Mouse (Mus musculus) ovary, adult 2 months (tissue): ENCODE measurements around the gene Mlh1. TPM values are rescaled to one million over a fixed set of nuclear protein-coding genes. Genes with fewer than 3 reads are reported as not detected.

Experiments
- polyA plus RNA-seq: library from polyadenylated mRNA; depleted of rRNA; stranded (reverse); fragments of >200 nt; gene quantifications from 2 replicates; pipeline ENCODE4 v1.2.3, GENCODE M21; 2012; rRNA removed

Mlh1 gene
- polyA plus RNA-seq: 16.8 and 16.9 TPM in 2 replicates

DNA sequence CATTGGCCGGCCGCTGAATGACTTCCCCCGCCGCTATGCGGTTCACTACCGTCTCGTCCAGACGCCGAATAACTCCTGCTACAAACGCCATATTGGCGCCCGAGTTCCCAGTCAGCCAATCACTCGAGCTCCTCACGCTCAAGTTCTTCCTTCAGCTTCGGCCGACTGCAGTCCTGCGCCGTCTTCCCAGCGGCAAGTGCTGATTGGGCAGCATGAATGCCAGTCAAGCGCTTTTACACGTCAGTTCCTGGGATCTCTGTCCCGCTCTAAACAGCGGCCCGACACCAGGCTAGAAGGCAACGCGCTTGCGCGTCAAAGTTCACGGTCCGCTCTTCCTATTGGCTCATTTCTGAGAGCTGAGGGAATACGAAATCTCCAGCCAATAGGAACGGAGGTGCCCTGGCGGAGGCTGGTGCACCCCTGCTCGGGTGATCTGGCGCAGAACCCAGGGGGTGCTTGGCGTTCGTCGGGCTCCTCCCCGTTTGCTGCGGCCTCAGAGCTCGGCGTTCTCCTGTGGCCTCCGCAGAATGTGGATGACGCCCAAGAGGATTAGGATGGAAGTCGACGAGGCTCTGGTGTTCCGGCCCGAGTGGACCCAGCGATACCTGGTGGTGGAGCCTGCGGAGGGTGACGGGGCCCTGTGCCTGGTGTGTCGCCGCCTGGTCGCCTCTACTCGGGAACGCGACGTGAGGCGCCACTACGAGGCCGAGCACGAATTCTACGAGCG, at the start of gene Mlh1, which contains the start of gene Epm2aip1:
TSS of gene Mlh1 (minus strand) at position 358 of the 727 bp plus-strand sequence.
TSS of gene Epm2aip1 (plus strand) at position 496 of the 727 bp plus-strand sequence.

DNA sequence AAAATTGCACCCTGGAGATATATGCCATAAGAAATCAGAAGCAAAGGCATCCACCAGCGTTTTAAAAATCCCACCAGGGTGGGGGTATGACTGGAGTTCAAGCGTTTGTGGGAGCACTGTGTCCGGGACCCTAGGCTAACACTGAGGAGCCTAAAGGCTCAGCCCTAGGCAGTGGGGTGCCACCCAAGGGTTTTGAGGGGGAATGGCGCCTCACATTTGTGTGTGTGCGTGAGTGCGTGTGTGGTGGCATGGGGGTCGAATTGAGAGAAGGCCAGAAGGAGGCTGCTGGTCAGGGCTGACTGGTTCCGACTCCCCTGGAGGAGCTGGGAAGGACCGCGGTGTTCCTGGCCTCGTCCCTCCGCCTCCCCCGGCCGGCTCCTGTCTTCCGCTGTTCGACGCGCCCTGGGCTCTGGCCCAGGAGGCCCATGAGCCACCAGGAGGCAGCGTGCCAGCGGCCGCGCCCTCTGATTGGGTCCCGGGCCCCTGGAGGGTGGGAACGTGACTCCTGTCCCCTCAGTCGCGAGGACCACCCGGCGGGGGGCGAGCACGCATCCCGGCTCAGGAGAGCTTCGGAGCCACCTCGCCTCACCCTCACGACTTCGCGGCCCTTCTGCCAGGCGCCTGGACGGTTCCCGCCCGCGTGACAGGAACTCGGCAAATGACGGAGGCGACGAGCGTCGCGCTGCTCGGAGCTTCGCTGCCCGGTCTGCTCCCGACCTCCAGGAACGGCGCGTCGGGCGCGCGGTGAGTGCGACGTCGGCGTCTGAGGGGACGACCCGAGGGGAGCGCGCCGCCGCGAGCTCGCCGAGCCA, 39.6 kb upstream of the Mlh1 start, which contains the start of gene Trank1:
TSS of gene Trank1 (plus strand) at position 709 of the 812 bp plus-strand sequence.

Other genes starting within 250 kb of the Mlh1 start
- gene Ccrl2, start 214.3 kb downstream of the Mlh1 start, polyA plus RNA-seq: 5.9 and 8.1 TPM in 2 replicates
- 12.1 and 17.7 TPM in 2 replicates for gene Lrrfip2, start 154.2 kb downstream of the Mlh1 start, polyA plus RNA-seq
- gene Epm2aip1, start 138 bp upstream of the Mlh1 start, polyA plus RNA-seq: 10.4 and 13.9 TPM in 2 replicates
- gene Trank1, start 39.9 kb upstream of the Mlh1 start, polyA plus RNA-seq: 6.0 TPM in 2 replicates
- gene Dclk3, start 167.3 kb upstream of the Mlh1 start, polyA plus RNA-seq: 0.76 and 0.93 TPM in 2 replicates